Mouse (Mus musculus): ENCODE measurements around the gene Ctsk. TPM values are rescaled to one million over a fixed set of nuclear protein-coding genes. Genes with fewer than 3 reads are reported as not detected.
A peak's percentile ranks its signal among the peaks of the same experiment; 100 is the strongest.
"Not testable (repeated sequence)": the region's sequence is repeated elsewhere in the genome, so short reads cannot be mapped to it uniquely, and the experiment has no call there.

The Ctsk gene
- total and polyA plus RNA-seq, 3 experiments, result 0.20 TPM; not detected in 2

GRCm38 (mm10) chr3:95539837-95540236 lies 40.8 kb downstream of the Ctsk start:
- no peak for TF ChIP-seq ZMIZ1 (IDR thresholded peaks at IDR 0.05; ENCODE audit: low read depth, low read length)
- TF ChIP-seq POLR2A (IDR thresholded peaks at IDR 0.05; ENCODE audit: low read depth, low read length), result no peak
- TF ChIP-seq ZC3H11A (IDR thresholded peaks at IDR 0.05; ENCODE audit: low read depth, low read length), result no peak
- no peak for TF ChIP-seq ELF1 (IDR thresholded peaks at IDR 0.05; ENCODE audit: low read depth, low read length)
- no peak for TF ChIP-seq MAZ (IDR thresholded peaks at IDR 0.05; ENCODE audit: low read depth, low read length)
- no peak for TF ChIP-seq PAX5 (IDR thresholded peaks at IDR 0.05; ENCODE audit: low read length)
- TF ChIP-seq TCF12 (IDR thresholded peaks at IDR 0.05; ENCODE audit: low read depth, low read length), result no peak
- no peak for TF ChIP-seq ZKSCAN1 (IDR thresholded peaks at IDR 0.05; ENCODE audit: borderline replicate concordance, low read depth, low read length)
- TF ChIP-seq KAT2A (IDR thresholded peaks at IDR 0.05; ENCODE audit: insufficient replicate concordance, low read length), result no peak
- TF ChIP-seq MEF2A (IDR thresholded peaks at IDR 0.05; ENCODE audit: borderline replicate concordance, low read depth, low read length), result no peak
- no peak for TF ChIP-seq BHLHE40 (IDR thresholded peaks at IDR 0.05; ENCODE audit: low read depth, low read length)
- TF ChIP-seq CHD1 (IDR thresholded peaks at IDR 0.05; ENCODE audit: low read depth, low read length), result no peak
- dilution Hi-C loops (cut with MboI; ENCODE audit: extremely low pct_ligation_motif_present, extremely low pct_unique_long_range_greater_than_20kb, low sequenced_read_pairs) (no loop called here), in situ Hi-C loops (cut with MboI; ENCODE audit: low pct_ligation_motif_present, low pct_unique_long_range_greater_than_20kb, low sequenced_read_pairs) (no loop called here)
- H3K4me2 ChIP-seq (ENCODE audit: insufficient read depth, low read depth, poor library complexity, severe bottlenecking), result no peak overlapping the region
- no peak overlapping the region for H3K27ac ChIP-seq (ENCODE audit: insufficient read depth, low read depth)
- no peak for DNase-seq (ENCODE audit: extremely low read depth)
- no peaks in the 10 kb centered on the region for H3K79me2 ChIP-seq (replicated peaks; ENCODE audit: control insufficient read depth, extremely low read depth, insufficient read depth, poor library complexity, severe bottlenecking)
- peaks cover 6% of the 10 kb centered on the region for H3K9me3 ChIP-seq (replicated peaks; ENCODE audit: low read length)
- H3K27me3 ChIP-seq (replicated peaks), result no peaks in the 10 kb centered on the region
- no peak overlapping the region for H3K4me3 ChIP-seq (replicated peaks in 1 of 3; ENCODE audit: low read depth in 2 of 3, low read length in 2 of 3, poor library complexity in 1 of 3)
- peaks cover 30 to 70% of the 10 kb centered on the region in 2 experiments for H3K36me3 ChIP-seq (replicated peaks in 1 of 2; ENCODE audit: control insufficient read depth in 1 of 2, insufficient read depth in 1 of 2, low read length in 1 of 2)
- H3K9ac ChIP-seq (ENCODE audit: insufficient read depth, low read depth), result no peak overlapping the region
- H3K4me1 ChIP-seq (ENCODE audit: control insufficient read depth in 1 of 2, insufficient read depth in 2 of 2), result peaks cover 10 to 37% of the 10 kb centered on the region in 2 experiments; a peak in 3 of 4 replicates

GRCm38 (mm10) chr3:95541186-95541585 lies 42.1 kb downstream of the Ctsk start:
- Histone ChIP-seq H3K27ac (ENCODE audit: insufficient read depth, low read depth) (peak overlapping the region; percentile 85), H3K36me3 (replicated peaks in 1 of 2; ENCODE audit: control insufficient read depth in 1 of 2, insufficient read depth in 1 of 2, low read length in 1 of 2) (peaks cover 42 to 76% of the 10 kb centered on the region in 2 experiments), H3K4me2 (ENCODE audit: insufficient read depth, low read depth, poor library complexity, severe bottlenecking) (peak overlapping the region; percentile 41), H3K4me1 (ENCODE audit: control insufficient read depth in 1 of 2, insufficient read depth in 2 of 2) (peaks cover 10 to 37% of the 10 kb centered on the region in 2 experiments; a peak in 3 of 4 replicates), H3K9ac (ENCODE audit: insufficient read depth, low read depth) (peak overlapping the region; percentile 23)
- H3K27me3 ChIP-seq (replicated peaks); H3K4me3 ChIP-seq (replicated peaks in 1 of 3; ENCODE audit: low read depth in 2 of 3, low read length in 2 of 3, poor library complexity in 1 of 3); dilution Hi-C loops (cut with MboI; ENCODE audit: extremely low pct_ligation_motif_present, extremely low pct_unique_long_range_greater_than_20kb, low sequenced_read_pairs); in situ Hi-C loops (cut with MboI; ENCODE audit: low pct_ligation_motif_present, low pct_unique_long_range_greater_than_20kb, low sequenced_read_pairs); H3K79me2 ChIP-seq (replicated peaks; ENCODE audit: control insufficient read depth, extremely low read depth, insufficient read depth, poor library complexity, severe bottlenecking); H3K9me3 ChIP-seq (replicated peaks; ENCODE audit: low read length): not testable (repeated sequence)
- DNase-seq (ENCODE audit: extremely low read depth), result peak; percentile 47
- TF ChIP-seq POLR2A (IDR thresholded peaks at IDR 0.05; ENCODE audit: low read depth, low read length) (0 out of 2 replicates have a peak, but pooled peaks have one; percentile 19), ELF1 (IDR thresholded peaks at IDR 0.05; ENCODE audit: low read depth, low read length) (peak; percentile 44; the same call in 1 of the 2 replicates), ETS1 (conservative IDR thresholded peaks at IDR 0.05; ENCODE audit: low read depth, low read length) (peak; percentile 27; the same call in 1 of the 2 replicates)

GRCm38 (mm10) chr3:95542171-95542570 lies 43.1 kb downstream of the Ctsk start:
- H3K79me2 ChIP-seq (replicated peaks; ENCODE audit: control insufficient read depth, extremely low read depth, insufficient read depth, poor library complexity, severe bottlenecking), result no peaks in the 10 kb centered on the region
- no peak overlapping the region for H3K4me2 ChIP-seq (ENCODE audit: insufficient read depth, low read depth, poor library complexity, severe bottlenecking)
- H3K36me3 ChIP-seq (replicated peaks in 1 of 2; ENCODE audit: control insufficient read depth in 1 of 2, insufficient read depth in 1 of 2, low read length in 1 of 2), result peaks cover 49 to 76% of the 10 kb centered on the region in 2 experiments
- H3K27ac ChIP-seq (ENCODE audit: insufficient read depth, low read depth), result no peak overlapping the region
- DNase-seq (ENCODE audit: extremely low read depth), result no peak
- in situ Hi-C loops (cut with MboI; ENCODE audit: low pct_ligation_motif_present, low pct_unique_long_range_greater_than_20kb, low sequenced_read_pairs), result no loop called here
- peaks cover 10 to 34% of the 10 kb centered on the region in 2 experiments; a peak in 3 of 4 replicates for H3K4me1 ChIP-seq (ENCODE audit: control insufficient read depth in 1 of 2, insufficient read depth in 2 of 2)
- dilution Hi-C loops (cut with MboI; ENCODE audit: extremely low pct_ligation_motif_present, extremely low pct_unique_long_range_greater_than_20kb, low sequenced_read_pairs), result no loop called here
- H3K27me3 ChIP-seq (replicated peaks), result no peaks in the 10 kb centered on the region
- no peak overlapping the region for H3K4me3 ChIP-seq (replicated peaks in 1 of 3; ENCODE audit: low read depth in 2 of 3, low read length in 2 of 3, poor library complexity in 1 of 3)
- no peak overlapping the region for H3K9ac ChIP-seq (ENCODE audit: insufficient read depth, low read depth)
- TF ChIP-seq RAD21 (IDR thresholded peaks at IDR 0.05; ENCODE audit: low read depth, low read length) (no peak), TCF12 (IDR thresholded peaks at IDR 0.05; ENCODE audit: low read depth, low read length) (no peak), E2F4 (IDR thresholded peaks at IDR 0.05; ENCODE audit: insufficient replicate concordance, low read depth, low read length) (no peak), ETS1 (conservative IDR thresholded peaks at IDR 0.05; ENCODE audit: low read depth, low read length) (no peak), IRF4 (IDR thresholded peaks at IDR 0.05; ENCODE audit: low read depth, low read length) (no peak), EP300 (IDR thresholded peaks at IDR 0.05; ENCODE audit: low read length) (no peak), SMC3 (IDR thresholded peaks at IDR 0.05; ENCODE audit: low read depth, low read length) (no peak), POLR2AphosphoS2 (IDR thresholded peaks at IDR 0.05; ENCODE audit: low read depth, low read length) (no peak), ZMIZ1 (IDR thresholded peaks at IDR 0.05; ENCODE audit: low read depth, low read length) (no peak)
- peaks cover 2% of the 10 kb centered on the region for H3K9me3 ChIP-seq (replicated peaks; ENCODE audit: low read length)

All from CH12.LX (cell line).